Comparison of ENCODE assay signal across 16 mouse cellular contexts in genomic region chr10:107247001-107247670, GRCm38 (mm10). TPM values are rescaled to one million over a fixed set of nuclear protein-coding genes. Genes with fewer than 3 reads are reported as not detected.
"Had no signal": no experiment of that assay in that cellular context is flagged by ENCODE, and none has a peak within 500 bp of the region (broad histone marks: within the 10 kb centered on the region; RNA-seq: fewer than 3 reads in every experiment).

No protein-coding gene starts in this region.

- DNase-seq: left cerebral cortex, postnatal 4 days; liver; liver, embryonic 13.5 days; liver, postnatal 0 days; lung, adult 18-20 months; lung, adult 2 months; lung, embryonic 14.5 days; lung, postnatal 10 days; lung, postnatal 14 days; lung, postnatal 36 days; lung, postnatal 4 days; midbrain, embryonic 14.5 days had no signal

RNA-seq across cellular contexts. Expression of gene Lin7a, which starts 24.4 kb away (rescaled TPM):
- total RNA-seq: megakaryocyte progenitor cell, adult 5-6 weeks; megakaryocyte, adult 5-6 weeks; megakaryocyte-erythroid progenitor cell, adult 5-6 weeks; monocyte, adult 5-6 weeks had no signal
